Comparison of ENCODE assay signal across 20 mouse cellular contexts in genomic region chr11:113522726-113523125, GRCm38 (mm10).
A peak's percentile ranks its signal among the peaks of the same experiment; 100 is the strongest.
DNase-seq lines count a peak whose midpoint lies in the region; ATAC-seq and TF ChIP-seq lines count a peak whose summit lies in the region.
"Had no signal": no experiment of that assay in that cellular context is flagged by ENCODE, and none has a peak within 500 bp of the region (broad histone marks: within the 10 kb centered on the region; RNA-seq: fewer than 3 reads in every experiment).

No protein-coding gene starts in this region.

- no peak overlapping the region for H3K4me3 ChIP-seq in forebrain, embryonic 13.5 days
- no peak overlapping the region for H3K4me3 ChIP-seq in forebrain, embryonic 11.5 days (ENCODE audit: low read depth, low read length)
- H3K4me3 ChIP-seq in hindbrain, embryonic 15.5 days = no peak overlapping the region
- no peak overlapping the region for H3K4me3 ChIP-seq in hindbrain, embryonic 11.5 days (ENCODE audit: low read depth, low read length)
- no peak overlapping the region for H3K4me3 ChIP-seq in forebrain, embryonic 15.5 days
- H3K4me3 ChIP-seq: embryonic facial prominence, embryonic 15.5 days; erythroblast, embryonic 14.5 days; gastrocnemius, adult 2 months had no signal

- 75% methylated on average over 4 of the region's 4 CpGs for WGBS in forebrain, embryonic 13.5 days
- 89% methylated on average over 4 of the region's 4 CpGs for WGBS in forebrain, embryonic 11.5 days
- 70% methylated on average over 4 of the region's 4 CpGs for WGBS in hindbrain, embryonic 15.5 days
- 73% methylated on average over 4 of the region's 4 CpGs for WGBS in hindbrain, embryonic 11.5 days
- 61% methylated on average over 4 of the region's 4 CpGs for WGBS in forebrain, embryonic 15.5 days

- H3K9me3 ChIP-seq in forebrain, embryonic 13.5 days (replicated peaks) = no peaks in the 10 kb centered on the region
- no peaks in the 10 kb centered on the region for H3K9me3 ChIP-seq in forebrain, embryonic 11.5 days (ENCODE audit: control insufficient read depth, low read length)
- no peaks in the 10 kb centered on the region for H3K9me3 ChIP-seq in hindbrain, embryonic 15.5 days
- no peaks in the 10 kb centered on the region for H3K9me3 ChIP-seq in hindbrain, embryonic 11.5 days (ENCODE audit: control insufficient read depth, low read length)
- no peaks in the 10 kb centered on the region for H3K9me3 ChIP-seq in forebrain, embryonic 15.5 days
- H3K9me3 ChIP-seq: embryonic facial prominence, embryonic 15.5 days had no signal

- H3K36me3 ChIP-seq in forebrain, embryonic 13.5 days (ENCODE audit: poor library complexity, severe bottlenecking) = no peaks in the 10 kb centered on the region
- no peaks in the 10 kb centered on the region for H3K36me3 ChIP-seq in forebrain, embryonic 11.5 days (ENCODE audit: control insufficient read depth, insufficient read depth, low read length)
- no peaks in the 10 kb centered on the region for H3K36me3 ChIP-seq in hindbrain, embryonic 15.5 days
- H3K36me3 ChIP-seq in hindbrain, embryonic 11.5 days (ENCODE audit: control insufficient read depth, insufficient read depth, low read length) = no peaks in the 10 kb centered on the region
- no peaks in the 10 kb centered on the region for H3K36me3 ChIP-seq in forebrain, embryonic 15.5 days
- H3K36me3 ChIP-seq: embryonic facial prominence, embryonic 15.5 days had no signal

- H3K27me3 ChIP-seq in forebrain, embryonic 13.5 days = no peaks in the 10 kb centered on the region
- no peaks in the 10 kb centered on the region for H3K27me3 ChIP-seq in forebrain, embryonic 11.5 days (ENCODE audit: control insufficient read depth, insufficient read depth, low read length)
- no peaks in the 10 kb centered on the region for H3K27me3 ChIP-seq in hindbrain, embryonic 15.5 days
- no peaks in the 10 kb centered on the region for H3K27me3 ChIP-seq in hindbrain, embryonic 11.5 days (ENCODE audit: control insufficient read depth, insufficient read depth, low read length)
- no peaks in the 10 kb centered on the region for H3K27me3 ChIP-seq in forebrain, embryonic 15.5 days
- H3K27me3 ChIP-seq: embryonic facial prominence, embryonic 15.5 days had no signal

- no peak for TF ChIP-seq POLR2A in brain, embryonic 14.5 days (IDR thresholded peaks at IDR 0.05; ENCODE audit: borderline replicate concordance, extremely low read depth, insufficient read depth, insufficient read length, poor library complexity, severe bottlenecking)

- intact Hi-C loops in heart, postnatal 36 days (cut with DNase I) = no loop called here

- H3K4me1 ChIP-seq in forebrain, embryonic 13.5 days = peaks cover 43% of the 10 kb centered on the region
- H3K4me1 ChIP-seq in forebrain, embryonic 11.5 days (replicated peaks; ENCODE audit: control insufficient read depth, insufficient read depth, low read length) = 0 out of 2 replicates have a peak, but pooled peaks cover 2% of the 10 kb centered on the region
- H3K4me1 ChIP-seq in hindbrain, embryonic 15.5 days (replicated peaks) = peaks cover 28% of the 10 kb centered on the region
- 0 out of 2 replicates have a peak, but pooled peaks cover 3% of the 10 kb centered on the region for H3K4me1 ChIP-seq in hindbrain, embryonic 11.5 days (replicated peaks; ENCODE audit: control insufficient read depth, insufficient read depth, low read length)
- peaks cover 49% of the 10 kb centered on the region for H3K4me1 ChIP-seq in forebrain, embryonic 15.5 days

- peak overlapping the region; percentile 91 for H3K27ac ChIP-seq in forebrain, embryonic 13.5 days
- H3K27ac ChIP-seq in forebrain, embryonic 11.5 days (ENCODE audit: low read depth, low read length) = no peak overlapping the region
- H3K27ac ChIP-seq in hindbrain, embryonic 15.5 days (replicated peaks) = peak overlapping the region; percentile 32; the same call in 1 of the 2 replicates
- no peak overlapping the region for H3K27ac ChIP-seq in hindbrain, embryonic 11.5 days (ENCODE audit: low read depth, low read length)
- peak overlapping the region; percentile 93 for H3K27ac ChIP-seq in forebrain, embryonic 15.5 days (replicated peaks)
- H3K27ac ChIP-seq: embryonic facial prominence, embryonic 15.5 days; gastrocnemius, adult 2 months had no signal

- no peak for TF ChIP-seq CTCF in brain, embryonic 14.5 days (IDR thresholded peaks at IDR 0.05; ENCODE audit: borderline replicate concordance, extremely low read depth, insufficient read depth, insufficient read length)

- 0 out of 2 replicates have a peak, but pooled peaks have one; percentile 13 for ATAC-seq in forebrain, embryonic 13.5 days
- ATAC-seq in forebrain, embryonic 11.5 days (replicated peaks; ENCODE audit: low FRiP score) = no peak
- ATAC-seq in hindbrain, embryonic 15.5 days (ENCODE audit: low FRiP score, low read depth) = 0 out of 2 replicates have a peak, but pooled peaks have one; percentile 35
- ATAC-seq in hindbrain, embryonic 11.5 days (ENCODE audit: low FRiP score) = no peak
- ATAC-seq in forebrain, embryonic 15.5 days (replicated peaks) = no peak

- no peak overlapping the region for H3K4me2 ChIP-seq in forebrain, embryonic 13.5 days
- no peak overlapping the region for H3K4me2 ChIP-seq in forebrain, embryonic 11.5 days (ENCODE audit: low read depth, low read length, severe bottlenecking)
- H3K4me2 ChIP-seq in hindbrain, embryonic 15.5 days = no peak overlapping the region
- H3K4me2 ChIP-seq in hindbrain, embryonic 11.5 days (replicated peaks; ENCODE audit: low read depth, low read length) = no peak overlapping the region
- no peak overlapping the region for H3K4me2 ChIP-seq in forebrain, embryonic 15.5 days (replicated peaks)
- H3K4me2 ChIP-seq: embryonic facial prominence, embryonic 15.5 days had no signal

- no peak overlapping the region for H3K9ac ChIP-seq in forebrain, embryonic 13.5 days
- H3K9ac ChIP-seq in forebrain, embryonic 11.5 days (ENCODE audit: low read length) = no peak overlapping the region
- no peak overlapping the region for H3K9ac ChIP-seq in hindbrain, embryonic 15.5 days
- no peak overlapping the region for H3K9ac ChIP-seq in hindbrain, embryonic 11.5 days (ENCODE audit: low read depth, low read length)
- no peak overlapping the region for H3K9ac ChIP-seq in forebrain, embryonic 15.5 days (replicated peaks)
- H3K9ac ChIP-seq: embryonic facial prominence, embryonic 15.5 days had no signal

- no peak for DNase-seq in forebrain, embryonic 11.5 days (ENCODE audit: low spot score)
- no peak for DNase-seq in hindbrain, embryonic 11.5 days (ENCODE audit: low spot score)
- peak; percentile 65 for DNase-seq in brain, embryonic 14.5 days (ENCODE audit: low read depth)
- DNase-seq in heart, adult 11 months = no peak
- DNase-seq in heart, postnatal 36 days = no peak
- DNase-seq: adrenal gland, adult 8-10 months; adrenal gland, postnatal 36 days; cerebellum, adult 11 months; cerebellum, adult 9-11 months; embryo, embryonic 11 days; gastrocnemius, adult 2 months; gastrocnemius, postnatal 25 days; heart, postnatal 10 days; kidney, adult 11 months; kidney, adult 9 months had no signal

Comparison
In these comparisons a context has a peak if more than half of its experiments do, and no peak if none do; other contexts are left out.
1. ATAC-seq: peak in forebrain, embryonic 13.5 days (single experiment) and hindbrain, embryonic 15.5 days (single experiment); none in forebrain, embryonic 11.5 days (single experiment), hindbrain, embryonic 11.5 days (single experiment) and forebrain, embryonic 15.5 days (single experiment).
2. H3K27ac ChIP-seq: peak in forebrain, embryonic 13.5 days (single experiment), hindbrain, embryonic 15.5 days (single experiment) and forebrain, embryonic 15.5 days (single experiment); none in forebrain, embryonic 11.5 days (single experiment) and hindbrain, embryonic 11.5 days (single experiment).